Mouse (Mus musculus) stomach, embryonic 14.5 days (tissue): ENCODE data around the gene 1700019A02Rik. TPM values are rescaled to one million over a fixed set of nuclear protein-coding genes. Genes with fewer than 3 reads are reported as not detected.

ENCODE experiments used
- ATAC-seq: fragments of 200-750 bp; cut with Nextera tagmentation; 2 replicates; pipeline ENCODE4 v1.8.0; 2017; ENCODE audit warnings: low read depth, moderate TSS enrichment; ENCODE audit not compliant: insufficient number of reproducible peaks, insufficient read depth, low FRiP score
- H3K27ac ChIP-seq: fragments of 300-500 bp; sonication (generic); 2 replicates; pipeline ENCODE4 v1.5.1; 2014; ENCODE audit warnings: mild to moderate bottlenecking, low read length, moderate library complexity, mixed read lengths
- H3K27me3 ChIP-seq: fragments of 300-500 bp; sonication (generic); 2 replicates; pipeline ENCODE4 v1.6.1; 2014; ENCODE audit warnings: low read length, control low read depth, mixed read lengths; ENCODE audit not compliant: control insufficient read depth, insufficient read depth
- H3K36me3 ChIP-seq: fragments of 300-500 bp; sonication (generic); 2 replicates; pipeline ENCODE4 v1.6.1; 2014; ENCODE audit warnings: mild to moderate bottlenecking, control low read depth, low read length, moderate library complexity, mixed read lengths; ENCODE audit not compliant: control insufficient read depth, insufficient read depth
- H3K4me1 ChIP-seq: fragments of 300-500 bp; sonication (generic); 2 replicates; pipeline ENCODE4 v1.6.1; 2014; ENCODE audit warnings: low read length, control low read depth, mixed read lengths; ENCODE audit not compliant: control insufficient read depth, insufficient read depth
- H3K4me2 ChIP-seq: fragments of 300-500 bp; sonication (generic); replicated peaks from 2 replicates; pipeline ENCODE4 v1.6.1; 2014; ENCODE audit warnings: low read depth, low read length, control low read depth
- H3K4me3 ChIP-seq: fragments of 300-500 bp; sonication (generic); 2 replicates; pipeline ENCODE4 v1.5.1; 2014; ENCODE audit warnings: low read depth, low read length, control low read depth
- H3K9ac ChIP-seq: fragments of 300-500 bp; sonication (generic); replicated peaks from 2 replicates; pipeline ENCODE4 v1.6.1; 2014; ENCODE audit warnings: low read depth, mild to moderate bottlenecking, control low read depth, low read length, moderate library complexity, mixed read lengths
- H3K9me3 ChIP-seq: fragments of 300-500 bp; sonication (generic); 2 replicates; pipeline ENCODE4 v1.6.1; 2016; ENCODE audit warnings: low read depth, low read length, control low read depth; ENCODE audit not compliant: control insufficient read depth
- WGBS: fragments of 180-500 bp; shearing (Covaris S2); extraction: QIAGEN DNeasy Blood & Tissue Kit; methylation state at CpG from one replicate; pipeline ENCODE4 v1.1.7; 2014; 5-methylcytosine and 5-hydroxymethylcytosine counted together
- polyA plus RNA-seq: library from polyadenylated mRNA; unstranded; fragments of >200 nt; fragmentation: Nextera tagmentation; extraction: Ambion mirVana; gene quantifications from 2 replicates; pipeline ENCODE4 v1.2.1, GENCODE M21; 2014

Gene 1700019A02Rik
- polyA plus RNA-seq, 1 experiment from 2014 or later: not detected

DNA sequence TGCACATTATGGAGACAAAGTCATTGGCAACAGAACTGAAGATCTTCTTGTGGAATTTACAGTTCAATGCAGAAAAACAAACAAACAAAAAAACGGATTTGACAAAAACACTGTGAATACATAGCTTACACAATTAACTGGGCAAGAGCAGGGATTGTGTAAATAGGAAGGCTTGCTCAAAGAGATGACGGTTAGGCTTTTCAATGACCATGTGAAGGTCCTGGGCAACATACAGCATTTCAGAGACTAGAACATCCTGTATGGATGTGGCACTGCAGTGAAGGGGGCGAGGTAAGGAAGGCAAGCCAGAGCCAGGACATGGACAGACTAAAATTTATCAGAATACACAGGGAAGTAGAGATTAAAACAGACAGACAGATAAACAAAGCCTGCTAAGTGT is 2.2 kb upstream of the 1700019A02Rik start:
- Histone ChIP-seq H3K4me2 (no peak overlapping the region), H3K36me3 (no peaks in the 10 kb centered on the region), H3K9me3 (no peaks in the 10 kb centered on the region), H3K4me3 (no peak overlapping the region), H3K9ac (no peak overlapping the region), H3K4me1 (no peaks in the 10 kb centered on the region), H3K27me3 (no peaks in the 10 kb centered on the region), H3K27ac (no peak overlapping the region)
- no peak for ATAC-seq
- 47% methylated on average over 3 of the region's 3 CpGs for WGBS

DNA sequence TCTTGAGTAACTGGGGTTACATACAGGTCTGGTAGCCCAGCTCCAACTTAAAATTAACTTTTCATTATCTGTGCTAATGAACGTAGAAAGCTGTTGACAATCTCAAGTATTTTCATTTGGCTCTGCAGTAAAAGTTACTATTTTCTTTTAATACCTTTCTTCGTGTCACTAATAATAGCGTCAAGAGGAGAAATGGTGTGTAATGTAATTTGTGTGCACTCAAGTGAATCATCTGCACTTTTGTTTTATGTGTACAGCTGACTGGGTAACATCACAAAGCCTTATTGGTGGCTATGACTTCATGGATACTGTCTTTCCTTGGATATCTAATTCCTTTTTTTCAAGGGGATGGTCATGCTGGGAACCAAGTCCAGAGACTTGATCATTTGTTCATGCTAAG is 1.1 kb downstream of the 1700019A02Rik start:
- Histone ChIP-seq H3K36me3 (no peaks in the 10 kb centered on the region), H3K9ac (no peak overlapping the region), H3K4me3 (no peak overlapping the region), H3K27ac (no peak overlapping the region), H3K27me3 (no peaks in the 10 kb centered on the region), H3K9me3 (no peaks in the 10 kb centered on the region), H3K4me2 (no peak overlapping the region), H3K4me1 (no peaks in the 10 kb centered on the region)
- 91% methylated on average over 3 of the region's 3 CpGs for WGBS
- ATAC-seq: no peak

DNA sequence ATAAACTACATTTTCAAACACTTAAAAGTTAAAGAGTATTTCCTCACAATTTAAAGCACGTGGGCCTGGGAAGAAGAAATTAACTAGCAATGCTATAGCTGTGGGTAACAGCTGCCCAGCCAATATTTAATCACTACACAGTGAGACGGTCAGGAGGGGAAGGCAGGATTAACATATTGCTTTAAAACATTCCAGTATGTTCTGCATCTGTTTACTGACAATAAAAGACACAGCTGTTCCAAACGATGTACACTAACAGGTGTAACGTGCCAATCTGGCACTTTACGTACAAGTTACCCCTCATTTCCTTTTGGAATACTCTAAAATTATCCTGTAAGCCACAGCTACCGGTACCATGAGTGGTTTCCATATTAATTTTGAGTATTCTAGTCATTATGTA is 29.7 kb downstream of the 1700019A02Rik start:
- no peak overlapping the region for H3K9ac ChIP-seq
- H3K36me3 ChIP-seq: no peaks in the 10 kb centered on the region
- no peak overlapping the region for H3K27ac ChIP-seq
- H3K27me3 ChIP-seq: no peaks in the 10 kb centered on the region
- no peak overlapping the region for H3K4me3 ChIP-seq
- H3K9me3 ChIP-seq: no peaks in the 10 kb centered on the region
- no peaks in the 10 kb centered on the region for H3K4me1 ChIP-seq
- ATAC-seq: no peak
- H3K4me2 ChIP-seq: no peak overlapping the region
- 65% methylated on average over 6 of the region's 6 CpGs for WGBS

DNA sequence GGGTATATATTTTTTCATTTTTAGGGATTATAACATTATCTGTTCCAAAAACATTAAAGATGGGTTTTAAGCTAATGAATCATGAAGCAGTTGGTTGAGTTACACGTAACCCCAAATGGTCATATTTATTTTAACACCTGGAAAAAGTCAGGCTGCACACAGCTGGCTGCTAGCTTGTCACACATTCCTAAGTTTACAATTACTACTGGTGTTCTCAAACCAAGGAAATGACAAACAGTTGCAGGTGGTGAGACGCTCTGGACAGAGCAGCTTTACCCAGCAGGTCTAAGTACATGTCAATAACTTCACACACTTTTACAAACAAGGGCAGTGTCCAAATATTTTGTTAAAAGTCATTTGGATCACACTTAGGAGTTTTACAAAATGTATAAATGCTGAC is 64.4 kb downstream of the 1700019A02Rik start:
- no peaks in the 10 kb centered on the region for H3K36me3 ChIP-seq
- no peak overlapping the region for H3K4me3 ChIP-seq
- H3K4me2 ChIP-seq: no peak overlapping the region
- 18% methylated on average over 2 of the region's 2 CpGs for WGBS
- no peak overlapping the region for H3K9ac ChIP-seq
- H3K4me1 ChIP-seq: no peaks in the 10 kb centered on the region
- no peaks in the 10 kb centered on the region for H3K27me3 ChIP-seq
- H3K27ac ChIP-seq: no peak overlapping the region
- H3K9me3 ChIP-seq: no peaks in the 10 kb centered on the region
- ATAC-seq: no peak

DNA sequence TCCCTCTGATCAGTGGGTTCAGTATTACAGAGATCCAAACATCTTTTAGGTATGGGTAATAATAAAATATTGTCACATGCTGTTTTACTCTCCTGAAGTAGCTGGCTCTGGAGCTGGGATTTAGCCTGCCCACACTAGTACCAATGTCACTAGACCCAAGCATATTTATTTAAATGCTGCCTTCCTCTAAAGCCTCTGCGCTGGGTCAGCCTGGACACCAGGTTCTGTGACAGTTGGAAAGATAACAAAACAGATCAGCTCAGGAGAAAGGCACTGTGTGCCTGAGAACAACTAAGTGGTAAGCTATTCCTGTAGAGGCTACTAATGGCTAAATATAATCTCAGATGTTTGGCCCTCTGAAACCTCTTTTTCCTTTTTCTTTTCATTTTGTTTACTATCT is 76.9 kb downstream of the 1700019A02Rik start:
- WGBS: 62% methylated on average over 1 of the region's 1 CpGs
- Histone ChIP-seq H3K4me2 (no peak overlapping the region), H3K9ac (no peak overlapping the region), H3K27me3 (no peaks in the 10 kb centered on the region), H3K36me3 (no peaks in the 10 kb centered on the region), H3K4me3 (no peak overlapping the region), H3K27ac (no peak overlapping the region), H3K4me1 (no peaks in the 10 kb centered on the region), H3K9me3 (no peaks in the 10 kb centered on the region)
- no peak for ATAC-seq

Other genes with a start within 250 kb of the 1700019A02Rik start
- gene 1700019D03Rik, start 167.5 kb downstream of the 1700019A02Rik start, polyA plus RNA-seq: 6.2 and 9.1 TPM in 2 replicates
- 0.50 and 0.52 TPM in 2 replicates for gene Mstn, start 126.0 kb downstream of the 1700019A02Rik start, polyA plus RNA-seq
- gene Pms1, start 109.4 kb upstream of the 1700019A02Rik start, polyA plus RNA-seq: 20.0 and 20.8 TPM in 2 replicates
- gene Ormdl1, start 109.5 kb upstream of the 1700019A02Rik start, polyA plus RNA-seq: 52.3 and 57.3 TPM in 2 replicates
- not detected in 2 replicates for gene Gm28778, start 109.5 kb upstream of the 1700019A02Rik start, polyA plus RNA-seq
- gene Osgepl1, start 126.0 kb upstream of the 1700019A02Rik start, polyA plus RNA-seq: 22.9 and 23.6 TPM in 2 replicates
- gene Asdurf, start 165.0 kb upstream of the 1700019A02Rik start, polyA plus RNA-seq: 13.9 and 17.8 TPM in 2 replicates
- 0.87 and 0.88 TPM in 2 replicates for gene Gm28551, start 165.0 kb upstream of the 1700019A02Rik start, polyA plus RNA-seq
- gene Asnsd1, start 165.1 kb upstream of the 1700019A02Rik start, polyA plus RNA-seq: 73.1 and 74.6 TPM in 2 replicates